Mouse (Mus musculus): ENCODE results near the gene Disc1.

- no peak for TF ChIP-seq CTCF (conservative IDR thresholded peaks at IDR 0.05 in 1 of 2, IDR thresholded peaks at IDR 0.05 in 1 of 2; ENCODE audit: low read depth in 2 of 2, low read length in 2 of 2)
- TF ChIP-seq E2F4 (IDR thresholded peaks at IDR 0.05; ENCODE audit: insufficient replicate concordance, low read depth, low read length): no peak
- TF ChIP-seq ZNF384 (IDR thresholded peaks at IDR 0.05; ENCODE audit: low read depth, low read length): no peak
- TF ChIP-seq TBP (conservative IDR thresholded peaks at IDR 0.05; ENCODE audit: low read depth, low read length): no peak
- TF ChIP-seq EP300 (IDR thresholded peaks at IDR 0.05; ENCODE audit: low read length): no peak
- TF ChIP-seq POLR2A (IDR thresholded peaks at IDR 0.05; ENCODE audit: low read depth, low read length): no peak
- no peak for TF ChIP-seq USF1 (IDR thresholded peaks at IDR 0.05; ENCODE audit: low read depth, low read length)
- TF ChIP-seq BHLHE40 (IDR thresholded peaks at IDR 0.05; ENCODE audit: low read depth, low read length): no peak
- no peak for TF ChIP-seq POLR2AphosphoS2 (IDR thresholded peaks at IDR 0.05; ENCODE audit: low read depth, low read length)
- TF ChIP-seq ZMIZ1 (IDR thresholded peaks at IDR 0.05; ENCODE audit: low read depth, low read length): no peak
- TF ChIP-seq UBTF (IDR thresholded peaks at IDR 0.05; ENCODE audit: low read depth, low read length): no peak
- no peak for TF ChIP-seq NRF1 (IDR thresholded peaks at IDR 0.05; ENCODE audit: low read depth, low read length)
- no peak for TF ChIP-seq HCFC1 (IDR thresholded peaks at IDR 0.05; ENCODE audit: low read depth, low read length)
- TF ChIP-seq PAX5 (IDR thresholded peaks at IDR 0.05; ENCODE audit: low read length): no peak
These were observed 29.8 kb downstream of the Disc1 start for GRCm38 (mm10) chr8:125083746-125084145.
